Mouse (Mus musculus): ENCODE data around the gene St3gal2. TPM values are rescaled to one million over a fixed set of nuclear protein-coding genes. Genes with fewer than 3 reads are reported as not detected.
A peak's percentile ranks its signal among the peaks of the same experiment; 100 is the strongest.

Gene St3gal2
- total and polyA plus RNA-seq, 3 experiments: 20.2 to 25.9 (median 22.0) TPM

GRCm38 (mm10) chr8:110894851-110895250 lies 24.9 kb upstream of the St3gal2 start:
- Histone ChIP-seq H3K36me3 (ENCODE audit: control insufficient read depth, insufficient read depth, low read length) (no peaks in the 10 kb centered on the region), H3K4me1 (ENCODE audit: control insufficient read depth, insufficient read depth, low read length) (no peaks in the 10 kb centered on the region), H3K79me2 (replicated peaks; ENCODE audit: control insufficient read depth, insufficient read depth, low read length) (no peaks in the 10 kb centered on the region; the same call in 1 of the 2 replicates), H3K4me3 (no peak overlapping the region), H3K27ac (no peak overlapping the region), H3K9ac (ENCODE audit: low read depth, low read length) (no peak overlapping the region), H3K27me3 (ENCODE audit: control insufficient read depth, insufficient read depth, low read length) (no peaks in the 10 kb centered on the region)
- no peak for DNase-seq
- TF ChIP-seq EP300 (IDR thresholded peaks at IDR 0.05; ENCODE audit: insufficient read depth, low read depth, low read length) (no peak), CTCF (IDR thresholded peaks at IDR 0.05) (no peak), POLR2A (IDR thresholded peaks at IDR 0.05; ENCODE audit: insufficient read depth, low read depth, low read length) (no peak)
- WGBS: 81% methylated on average over 10 of the region's 10 CpGs
- intact Hi-C loops (cut with DNase I): no loop called here

- WGBS: 77% methylated on average over 9 of the region's 9 CpGs
- Histone ChIP-seq H3K4me1 (ENCODE audit: control insufficient read depth, insufficient read depth, low read length) (no peaks in the 10 kb centered on the region), H3K27me3 (ENCODE audit: control insufficient read depth, insufficient read depth, low read length) (no peaks in the 10 kb centered on the region), H3K9ac (ENCODE audit: low read depth, low read length) (no peak overlapping the region), H3K36me3 (ENCODE audit: control insufficient read depth, insufficient read depth, low read length) (no peaks in the 10 kb centered on the region), H3K27ac (no peak overlapping the region), H3K4me3 (no peak overlapping the region), H3K79me2 (replicated peaks; ENCODE audit: control insufficient read depth, insufficient read depth, low read length) (no peaks in the 10 kb centered on the region; the same call in 1 of the 2 replicates)
- intact Hi-C loops (cut with DNase I): no loop called here
- no peak for TF ChIP-seq CTCF (IDR thresholded peaks at IDR 0.05)
- TF ChIP-seq EP300 (IDR thresholded peaks at IDR 0.05; ENCODE audit: insufficient read depth, low read depth, low read length): no peak
- no peak for TF ChIP-seq POLR2A (IDR thresholded peaks at IDR 0.05; ENCODE audit: insufficient read depth, low read depth, low read length)
- no peak for DNase-seq
These were observed 24.5 kb upstream of the St3gal2 start for GRCm38 (mm10) chr8:110895254-110895653.

- DNase-seq: no peak
- no peak overlapping the region for H3K9ac ChIP-seq (ENCODE audit: low read depth, low read length)
- 93% methylated on average over 13 of the region's 13 CpGs for WGBS
- no peak overlapping the region for H3K4me3 ChIP-seq
- no peak for TF ChIP-seq POLR2A (IDR thresholded peaks at IDR 0.05; ENCODE audit: insufficient read depth, low read depth, low read length)
- no peak for TF ChIP-seq CTCF (IDR thresholded peaks at IDR 0.05)
- no peak for TF ChIP-seq EP300 (IDR thresholded peaks at IDR 0.05; ENCODE audit: insufficient read depth, low read depth, low read length)
- intact Hi-C loops (cut with DNase I): no loop called here
- H3K4me1 ChIP-seq (ENCODE audit: control insufficient read depth, insufficient read depth, low read length): no peaks in the 10 kb centered on the region
- no peaks in the 10 kb centered on the region for H3K27me3 ChIP-seq (ENCODE audit: control insufficient read depth, insufficient read depth, low read length)
- H3K36me3 ChIP-seq (ENCODE audit: control insufficient read depth, insufficient read depth, low read length): no peaks in the 10 kb centered on the region
- H3K27ac ChIP-seq: no peak overlapping the region
- H3K79me2 ChIP-seq (replicated peaks; ENCODE audit: control insufficient read depth, insufficient read depth, low read length): no peaks in the 10 kb centered on the region; the same call in 1 of the 2 replicates
These were observed 23.9 kb upstream of the St3gal2 start for GRCm38 (mm10) chr8:110895812-110896211.

GRCm38 (mm10) chr8:110897495-110897894 lies 22.2 kb upstream of the St3gal2 start:
- TF ChIP-seq EP300 (IDR thresholded peaks at IDR 0.05; ENCODE audit: insufficient read depth, low read depth, low read length) (no peak), POLR2A (IDR thresholded peaks at IDR 0.05; ENCODE audit: insufficient read depth, low read depth, low read length) (no peak), CTCF (IDR thresholded peaks at IDR 0.05) (no peak)
- no peaks in the 10 kb centered on the region for H3K36me3 ChIP-seq (ENCODE audit: control insufficient read depth, insufficient read depth, low read length)
- WGBS: 92% methylated on average over 6 of the region's 6 CpGs
- no peak overlapping the region for H3K4me3 ChIP-seq
- intact Hi-C loops (cut with DNase I): no loop called here
- no peak for DNase-seq
- H3K9ac ChIP-seq (ENCODE audit: low read depth, low read length): no peak overlapping the region
- no peak overlapping the region for H3K27ac ChIP-seq
- H3K27me3 ChIP-seq (ENCODE audit: control insufficient read depth, insufficient read depth, low read length): no peaks in the 10 kb centered on the region
- H3K79me2 ChIP-seq (replicated peaks; ENCODE audit: control insufficient read depth, insufficient read depth, low read length): no peaks in the 10 kb centered on the region; the same call in 1 of the 2 replicates
- H3K4me1 ChIP-seq (ENCODE audit: control insufficient read depth, insufficient read depth, low read length): no peaks in the 10 kb centered on the region; the same call in 1 of the 2 replicates

GRCm38 (mm10) chr8:110901056-110901455 lies 18.7 kb upstream of the St3gal2 start:
- intact Hi-C loops (cut with DNase I): loop anchor here (2.0 kb wide), 1 partner anchor 70 kb away; no protein-coding TSS in a partner anchor
- DNase-seq: no peak
- no peak overlapping the region for H3K4me3 ChIP-seq
- WGBS: 64% methylated on average over 3 of the region's 3 CpGs
- H3K79me2 ChIP-seq (replicated peaks; ENCODE audit: control insufficient read depth, insufficient read depth, low read length): no peaks in the 10 kb centered on the region; the same call in 1 of the 2 replicates
- TF ChIP-seq EP300 (IDR thresholded peaks at IDR 0.05; ENCODE audit: insufficient read depth, low read depth, low read length) (no peak), CTCF (IDR thresholded peaks at IDR 0.05) (no peak), POLR2A (IDR thresholded peaks at IDR 0.05; ENCODE audit: insufficient read depth, low read depth, low read length) (no peak)
- no peaks in the 10 kb centered on the region; the same call in 1 of the 2 replicates for H3K4me1 ChIP-seq (ENCODE audit: control insufficient read depth, insufficient read depth, low read length)
- H3K27ac ChIP-seq: no peak overlapping the region
- no peaks in the 10 kb centered on the region for H3K36me3 ChIP-seq (ENCODE audit: control insufficient read depth, insufficient read depth, low read length)
- H3K9ac ChIP-seq (ENCODE audit: low read depth, low read length): no peak overlapping the region
- no peaks in the 10 kb centered on the region for H3K27me3 ChIP-seq (ENCODE audit: control insufficient read depth, insufficient read depth, low read length)

- no peaks in the 10 kb centered on the region; the same call in 1 of the 2 replicates for H3K79me2 ChIP-seq (replicated peaks; ENCODE audit: control insufficient read depth, insufficient read depth, low read length)
- no peaks in the 10 kb centered on the region for H3K36me3 ChIP-seq (ENCODE audit: control insufficient read depth, insufficient read depth, low read length)
- no peaks in the 10 kb centered on the region for H3K27me3 ChIP-seq (ENCODE audit: control insufficient read depth, insufficient read depth, low read length)
- 3% methylated on average over 30 of the region's 30 CpGs for WGBS
- intact Hi-C loops (cut with DNase I): loop anchor here (2.0 kb wide), 2 partner anchors 17 to 69 kb away; partner anchors contain the start of gene St3gal2
- H3K4me3 ChIP-seq: peak within 1 kb of the TSS; percentile 96
- TF ChIP-seq POLR2A (IDR thresholded peaks at IDR 0.05; ENCODE audit: insufficient read depth, low read depth, low read length) (peak; percentile 67), EP300 (IDR thresholded peaks at IDR 0.05; ENCODE audit: insufficient read depth, low read depth, low read length) (no peak)
- peak within 1 kb of the TSS; percentile 81 for H3K27ac ChIP-seq
- no peaks in the 10 kb centered on the region; the same call in 1 of the 2 replicates for H3K4me1 ChIP-seq (ENCODE audit: control insufficient read depth, insufficient read depth, low read length)
- H3K9ac ChIP-seq (ENCODE audit: low read depth, low read length): peak within 1 kb of the TSS; percentile 88
- DNase-seq: peak; percentile 89
These were observed 17.7 kb upstream of the St3gal2 start, which contains the start of gene Fuk for GRCm38 (mm10) chr8:110901839-110902578. Gene Fuk (minus strand): TSS chr8:110902488.
